Mouse (Mus musculus) G1E-ER4 (cell line): Measurements from ENCODE around the gene Pax2. TPM values are rescaled to one million over a fixed set of nuclear protein-coding genes. Genes with fewer than 3 reads are reported as not detected.

Experiments used
- GATA1 ChIP-seq: IDR thresholded peaks from one replicate; pipeline ENCODE4 v1.8.0; 2012; ENCODE audit warnings: low read length, inconsistent platforms
- polyA plus RNA-seq: library from polyadenylated mRNA; stranded (reverse); fragments of >175 nt; gene quantifications from 2 replicates; pipeline ENCODE4 v1.2.3, GENCODE M21; 2012

Pax2 gene
- polyA plus RNA-seq, 1 experiment = not detected

DNA sequence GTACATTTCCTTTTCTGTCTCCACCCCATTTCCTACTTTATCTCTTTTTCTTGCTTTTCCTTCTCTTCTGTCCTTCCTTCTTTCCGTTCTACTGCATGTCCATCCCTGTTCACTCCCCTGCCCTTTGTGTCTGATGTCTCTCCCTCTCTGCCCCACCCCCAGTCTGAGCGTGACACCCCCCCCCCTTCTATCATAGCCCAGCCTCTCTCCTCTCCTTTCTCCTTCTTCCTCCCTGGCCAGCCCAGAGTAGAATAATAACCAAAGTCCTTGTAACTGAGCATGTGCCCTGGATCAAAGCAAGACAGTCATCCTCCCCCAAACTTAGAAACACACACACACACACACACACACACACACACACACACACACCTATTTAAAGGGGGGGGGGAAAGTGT is 12.8 kb upstream of the Pax2 start:
- no peak for TF ChIP-seq GATA1

DNA sequence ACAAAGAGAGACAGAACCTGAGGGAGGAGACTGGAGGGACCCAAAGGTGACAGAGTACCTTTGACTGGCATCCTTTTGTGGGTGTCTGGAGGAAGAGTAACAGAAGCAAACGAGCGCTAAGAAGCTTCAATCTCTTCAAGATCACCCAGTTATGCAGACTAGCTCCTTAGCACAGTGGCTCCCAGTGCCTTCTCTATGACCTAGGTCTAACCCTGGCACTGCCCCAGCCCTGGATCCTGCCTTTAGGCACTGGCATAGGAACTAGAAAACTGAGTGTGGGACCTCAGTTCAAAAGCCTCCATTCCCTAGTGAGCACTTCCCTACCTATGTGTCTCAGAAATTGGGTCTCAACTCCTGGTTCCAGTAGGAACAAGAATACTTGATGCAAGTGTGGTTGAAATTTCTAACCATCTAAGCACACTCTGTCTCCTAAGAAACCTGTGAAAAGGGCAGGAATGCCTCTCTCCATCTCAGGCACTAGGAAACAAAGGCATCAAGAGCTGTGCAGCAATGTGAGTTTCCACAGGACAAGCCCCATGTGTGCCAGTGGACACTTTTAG is 11.8 kb upstream of the Pax2 start:
- no peak for TF ChIP-seq GATA1

DNA sequence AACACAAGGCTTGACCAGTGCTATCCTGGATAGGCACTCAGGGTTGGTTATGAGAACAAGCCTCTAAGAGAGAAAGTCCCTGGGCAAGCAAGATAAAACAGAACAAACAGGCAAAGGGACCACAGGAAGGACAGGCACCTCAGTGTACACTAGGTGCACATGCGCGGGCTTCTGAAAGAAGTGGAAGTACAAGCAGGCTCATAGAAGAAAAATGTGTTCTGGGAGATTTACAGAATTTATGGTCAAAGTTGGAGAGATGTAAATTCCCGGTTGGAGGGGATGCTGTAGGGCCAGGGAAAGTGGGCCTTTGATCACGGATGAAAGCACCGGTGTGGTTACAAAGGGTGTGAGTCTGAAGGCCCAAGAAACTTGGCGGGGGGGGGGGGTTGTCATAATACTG is 10.1 kb upstream of the Pax2 start:
- TF ChIP-seq GATA1 = no peak

DNA sequence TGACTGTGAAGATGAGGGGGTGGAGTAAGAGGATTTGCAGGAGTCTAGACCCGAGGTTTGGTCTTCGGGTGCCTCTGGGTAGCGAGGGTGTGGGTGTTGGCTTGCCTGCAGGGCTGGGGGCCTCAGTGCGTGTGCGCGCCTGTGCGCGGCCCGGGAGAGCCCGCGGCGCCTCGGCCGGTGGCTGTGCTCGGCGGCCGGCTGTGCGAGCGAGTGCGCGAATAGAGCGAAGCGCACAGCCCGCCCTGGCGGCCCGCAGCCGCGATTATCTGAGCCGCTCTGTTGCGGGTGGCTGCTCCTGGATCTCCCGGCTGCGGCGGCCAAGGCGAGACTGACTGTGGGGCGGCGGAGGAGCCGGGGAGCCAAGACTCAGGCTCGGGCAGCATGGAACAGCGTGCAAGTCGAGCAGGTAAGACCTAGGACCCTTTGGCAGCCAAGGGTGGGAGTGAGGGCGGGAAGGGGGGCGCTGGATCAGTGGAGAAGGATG is 9.3 kb upstream of the Pax2 start:
- TF ChIP-seq GATA1 = no peak

DNA sequence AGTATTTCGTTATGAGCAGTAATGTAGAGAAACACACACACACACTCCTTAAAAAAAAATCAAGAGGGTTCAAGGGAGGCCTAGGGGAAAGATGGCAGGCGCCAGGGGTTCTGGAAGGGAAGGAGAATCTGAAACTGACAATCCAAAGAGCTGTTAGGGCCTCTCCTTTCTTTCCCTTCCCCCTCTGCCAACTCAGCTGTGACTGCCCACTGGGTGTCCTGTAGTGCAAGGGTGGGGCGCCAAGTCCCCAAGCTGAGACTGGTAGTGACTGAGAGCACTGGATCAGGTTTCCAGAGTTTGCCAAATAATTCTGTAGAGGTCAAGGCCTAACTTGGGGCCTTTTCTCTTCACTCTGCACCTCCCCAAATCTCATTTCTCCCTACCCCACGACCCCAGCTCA is 8.4 kb upstream of the Pax2 start:
- TF ChIP-seq GATA1 = no peak

DNA sequence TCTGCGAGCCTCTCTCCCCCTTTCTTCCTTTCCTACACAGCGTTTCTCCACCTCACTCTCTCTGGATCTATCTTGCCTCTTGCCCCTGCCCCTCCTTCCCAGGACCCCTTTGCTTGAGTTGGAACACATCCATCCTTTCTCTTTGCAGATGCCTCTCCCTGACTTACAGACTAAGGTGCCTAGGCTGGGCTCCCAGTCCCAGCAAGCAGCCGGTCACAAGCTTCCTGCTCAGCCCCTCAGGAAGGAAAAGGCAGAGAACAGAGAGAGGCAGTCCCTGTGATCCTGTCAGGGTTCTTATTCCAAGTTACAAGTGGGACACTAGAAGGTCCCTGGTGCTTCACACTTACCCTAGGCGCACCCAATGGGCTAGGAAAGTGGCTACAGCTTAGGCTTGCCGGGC is 7.6 kb upstream of the Pax2 start:
- no peak for TF ChIP-seq GATA1

DNA sequence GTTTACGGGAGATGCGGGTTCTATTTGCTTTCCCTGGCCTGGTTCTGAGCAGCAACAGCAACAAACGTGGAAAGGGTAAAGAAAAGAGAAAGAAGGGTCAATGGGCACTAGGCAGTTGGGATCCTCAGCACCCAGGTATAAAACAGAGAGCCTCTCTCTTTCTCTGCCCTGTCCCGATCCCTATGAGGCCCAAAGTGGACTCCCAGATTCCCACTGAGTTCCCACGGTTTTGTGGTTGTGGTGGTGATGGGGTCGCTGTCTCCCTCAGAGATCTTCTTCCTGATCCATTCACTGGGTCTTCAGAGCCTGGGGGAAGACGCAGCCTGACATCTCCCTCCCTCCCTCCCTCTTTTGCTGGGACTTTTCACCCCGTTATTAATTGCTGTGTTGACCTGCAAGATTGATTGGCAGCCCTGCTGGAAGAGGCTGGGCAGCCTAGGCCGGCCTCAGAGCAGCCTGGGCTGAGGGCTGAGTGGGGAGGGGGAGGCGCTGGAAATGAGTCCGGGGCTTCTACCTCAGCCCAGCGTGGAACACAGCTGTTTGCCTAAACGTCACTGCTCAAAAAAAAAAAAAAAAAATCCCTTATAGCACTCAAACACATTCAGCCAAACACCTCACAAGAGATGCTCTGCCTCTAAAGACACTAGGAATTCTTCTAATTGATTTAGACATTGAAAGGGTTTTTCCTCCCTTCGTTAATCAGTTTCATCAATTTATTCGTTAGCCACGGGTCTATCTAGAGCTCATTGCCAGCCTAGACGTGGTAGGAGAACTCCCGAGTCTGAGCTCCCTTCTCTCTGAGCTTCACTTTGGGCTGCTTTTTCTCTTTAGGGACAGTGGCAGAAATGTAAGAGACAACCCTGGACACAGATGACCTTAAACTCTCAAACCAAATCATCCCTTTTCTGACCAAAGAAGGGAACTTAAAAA is 6.5 kb upstream of the Pax2 start:
- TF ChIP-seq GATA1 = no peak

DNA sequence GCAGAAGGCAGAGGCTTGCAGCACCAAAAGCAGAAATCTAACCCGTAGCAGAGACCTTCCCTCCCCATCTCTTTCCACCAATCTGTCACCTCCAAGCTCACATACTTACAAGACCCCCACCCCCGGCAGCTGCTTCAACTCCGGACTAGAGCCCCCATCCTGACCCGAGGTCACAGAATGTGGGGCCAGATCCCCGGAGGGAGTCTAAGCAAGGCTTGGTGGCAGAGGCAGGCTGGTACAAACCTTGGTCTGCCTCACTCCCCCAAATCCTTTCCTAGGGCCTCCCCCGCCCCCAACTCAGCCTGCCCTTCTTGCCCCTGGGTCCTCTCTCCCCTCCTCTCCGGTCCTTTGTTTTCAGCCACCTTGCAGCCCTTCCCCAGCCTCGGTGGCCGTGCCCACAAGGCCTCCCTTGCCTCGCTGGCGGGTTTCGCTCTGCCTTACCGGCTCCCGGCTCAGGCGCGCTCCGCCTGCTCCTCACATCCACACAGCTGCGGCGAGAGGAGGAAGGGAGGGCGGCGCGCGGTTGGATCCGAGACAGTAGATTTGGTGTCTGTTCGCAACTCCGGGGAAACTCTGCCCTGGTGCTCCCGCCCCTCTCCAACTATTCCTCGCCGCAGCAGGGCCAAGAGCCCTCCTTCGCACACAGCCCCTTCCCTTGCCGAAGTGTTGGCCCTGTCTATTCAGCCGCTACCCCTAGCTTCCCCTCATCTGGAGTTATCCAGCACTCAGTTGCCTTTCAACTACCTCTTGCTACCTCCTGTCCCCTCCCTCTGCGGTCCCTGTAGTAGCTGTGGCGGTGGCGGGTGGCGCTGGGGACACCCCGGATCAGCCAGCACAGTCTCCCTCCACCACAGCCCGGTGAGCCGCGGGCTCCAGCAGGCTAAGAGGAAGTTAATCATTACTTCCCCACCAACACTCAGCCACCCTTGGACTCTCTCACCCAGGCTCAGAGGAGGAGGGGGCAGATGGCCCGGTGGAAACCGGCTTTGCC is 5.5 kb upstream of the Pax2 start:
- TF ChIP-seq GATA1 = no peak

DNA sequence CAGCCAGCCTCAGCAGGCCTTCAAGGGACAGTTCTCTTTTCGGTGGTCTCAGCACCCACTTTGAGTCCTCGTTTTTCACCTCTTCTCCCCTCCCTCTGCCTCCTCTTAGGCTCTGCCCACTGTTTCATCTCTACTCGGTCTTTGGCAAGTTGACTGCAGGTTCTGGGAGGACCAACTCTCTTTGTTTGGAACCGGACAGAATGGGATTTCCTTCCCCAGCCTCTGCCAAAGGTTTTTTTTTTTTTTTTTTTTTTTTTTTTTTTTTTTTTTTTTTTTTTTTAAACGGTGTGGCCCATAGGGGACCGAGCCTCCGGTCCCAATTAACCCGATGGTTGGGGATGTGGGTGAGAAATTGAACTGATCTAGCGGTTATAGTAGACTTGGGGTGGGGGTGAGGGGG is 4.8 kb upstream of the Pax2 start:
- TF ChIP-seq GATA1 = no peak

DNA sequence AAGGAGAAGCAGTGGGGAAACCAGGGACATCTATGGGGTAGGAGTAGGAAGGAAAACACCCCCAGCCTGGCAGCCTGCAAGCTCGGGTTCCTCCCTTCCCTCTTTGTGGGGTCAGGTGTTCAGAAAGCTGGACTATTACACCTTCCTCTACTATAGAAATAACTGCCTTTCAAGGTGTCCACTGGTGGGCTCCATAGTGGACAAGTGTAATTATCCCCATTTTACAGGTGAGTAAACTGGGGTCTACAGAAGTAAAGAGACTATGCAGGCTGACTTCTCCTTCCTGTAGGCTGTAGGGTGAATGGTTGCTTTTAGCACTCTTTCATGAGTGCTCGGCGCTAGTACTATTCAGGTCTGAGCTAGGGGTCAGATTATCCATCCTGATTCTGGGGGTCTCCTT is 4.3 kb upstream of the Pax2 start:
- TF ChIP-seq GATA1 = no peak

DNA sequence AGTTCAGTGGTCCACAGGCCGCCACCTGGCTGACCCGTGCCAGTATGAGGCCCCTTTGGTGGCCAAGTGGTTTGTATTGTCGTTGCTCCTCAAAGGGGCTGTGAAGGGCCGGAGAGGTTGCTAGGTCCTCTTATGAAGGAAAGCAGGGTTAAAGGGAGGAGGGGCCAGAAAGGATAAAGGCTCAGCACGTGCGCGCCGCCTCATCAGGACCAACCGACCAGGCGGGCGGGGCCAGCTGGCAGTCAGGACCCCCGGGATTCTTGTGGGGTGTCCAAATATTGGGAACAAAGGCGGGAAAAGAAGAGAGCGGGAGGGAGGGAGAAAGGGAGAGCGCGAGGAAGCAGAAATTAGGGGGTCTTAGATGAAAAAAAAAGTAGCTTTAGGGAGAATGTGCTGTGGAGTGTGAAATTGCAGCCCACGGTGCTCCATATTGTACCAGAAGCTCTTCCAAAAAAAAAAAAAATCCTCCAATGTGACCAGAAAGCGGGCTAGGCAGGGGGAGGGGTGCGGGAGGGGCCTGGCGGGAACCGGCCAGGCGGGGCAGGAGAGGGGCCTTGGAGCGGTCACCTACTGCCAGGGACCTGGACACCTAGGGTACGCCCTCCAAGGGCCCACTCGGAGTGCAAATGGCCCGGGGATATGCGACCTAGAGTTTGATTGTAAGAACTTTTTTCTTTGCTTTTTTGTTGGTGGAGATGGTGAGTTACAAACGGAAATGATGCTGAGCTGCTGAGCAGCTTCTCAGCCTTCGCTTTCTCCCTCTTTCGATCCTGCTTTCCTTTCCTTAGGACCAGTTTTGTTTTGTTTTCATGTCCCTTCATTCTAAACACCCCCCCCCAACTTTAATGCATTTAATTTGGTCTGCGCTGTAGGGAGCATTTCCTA is 3.5 kb upstream of the Pax2 start:
- TF ChIP-seq GATA1 = no peak

DNA sequence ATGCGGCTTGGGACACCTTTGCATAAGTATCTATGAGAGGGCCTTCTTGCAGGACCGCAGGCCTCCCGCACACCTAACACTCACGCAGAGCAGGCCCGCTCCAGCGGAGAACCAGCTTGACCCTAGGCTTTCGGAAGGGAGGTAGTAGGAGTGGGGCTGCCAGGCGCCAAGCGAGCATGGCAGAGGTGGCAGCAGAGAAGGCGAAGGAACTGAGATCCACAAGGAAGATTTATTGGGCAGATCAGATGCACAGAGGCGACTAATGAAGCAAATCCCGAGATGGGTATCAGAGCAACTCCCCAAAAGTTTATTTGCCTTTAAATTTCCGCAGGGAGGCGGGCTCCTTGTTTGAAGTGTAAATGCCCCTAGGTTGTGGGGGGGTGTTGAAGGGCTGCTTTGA is 2.5 kb upstream of the Pax2 start:
- TF ChIP-seq GATA1 = no peak

DNA sequence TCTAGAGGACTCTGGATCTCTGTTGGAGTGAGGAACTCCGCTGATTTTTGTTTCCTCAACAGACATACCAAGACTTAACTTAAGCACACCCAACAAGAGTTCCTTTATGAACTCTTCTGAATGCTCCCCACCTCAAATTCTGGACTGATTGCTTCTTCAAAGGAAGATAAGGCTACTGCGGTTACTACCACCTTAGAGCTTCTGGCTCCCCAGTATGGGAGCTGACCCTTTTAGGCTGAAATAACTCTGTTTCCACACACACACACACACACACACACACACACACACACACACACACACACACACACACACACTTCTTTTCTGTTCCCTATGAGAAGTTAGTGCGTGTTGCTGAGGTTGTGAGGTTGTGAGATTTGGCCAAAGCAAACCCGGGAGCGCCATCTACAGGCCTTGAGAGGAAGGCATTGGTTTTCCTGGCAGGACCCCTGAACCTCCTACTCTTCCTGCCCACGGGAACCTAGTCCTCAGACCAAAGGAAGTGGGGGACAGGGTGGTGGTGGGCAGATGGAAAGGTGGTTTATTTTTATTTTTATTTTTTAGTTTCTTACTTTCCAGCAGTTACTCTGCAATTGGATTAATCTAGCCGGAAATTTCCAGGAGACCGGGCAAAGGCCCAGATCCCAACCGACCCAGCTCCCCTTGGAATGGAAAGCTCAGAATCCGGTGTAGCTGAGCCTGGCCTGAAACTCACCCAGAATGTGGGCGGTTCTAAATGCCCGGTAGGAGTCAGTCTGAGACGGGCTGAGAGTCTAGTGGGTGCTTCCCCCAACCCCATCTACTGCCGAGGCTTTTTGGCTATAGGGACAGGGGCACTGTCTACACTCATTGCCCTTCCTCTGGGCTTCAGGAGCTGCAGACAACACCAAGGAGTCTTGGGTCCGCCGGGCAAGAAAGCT is 1.1 kb upstream of the Pax2 start:
- no peak for TF ChIP-seq GATA1

DNA sequence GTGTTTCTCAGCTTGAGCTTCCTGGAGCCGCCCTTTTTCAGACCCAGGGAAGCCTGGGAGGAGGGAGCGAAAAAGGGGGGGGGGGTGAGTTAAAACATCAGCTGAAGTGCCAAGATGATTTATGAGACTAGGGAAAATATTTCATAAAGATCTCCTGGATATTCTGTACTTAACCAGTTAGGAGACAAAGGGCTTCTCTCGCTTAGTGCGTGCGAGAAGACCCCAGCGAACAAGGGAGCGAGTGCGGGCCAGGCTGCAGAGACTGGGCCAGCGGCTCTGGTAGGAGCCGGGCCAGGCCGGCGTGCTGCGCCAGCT is 510 bp upstream of the Pax2 start:
- no peak for TF ChIP-seq GATA1
